ENCODE assay signal across 9 mouse cellular contexts in genomic region chr6:23129201-23129600, GRCm38 (mm10). TPM values are rescaled to one million over a fixed set of nuclear protein-coding genes. Genes with fewer than 3 reads are reported as not detected.
DNase-seq lines count a peak whose midpoint lies in the region; ATAC-seq lines count a peak whose summit lies in the region.
"Had no signal": no experiment of that assay in that cellular context is flagged by ENCODE, and none has a peak within 500 bp of the region (broad histone marks: within the 10 kb centered on the region; RNA-seq: fewer than 3 reads in every experiment).

No protein-coding gene starts in this region.

- no peaks in the 10 kb centered on the region for H3K36me3 ChIP-seq in kidney, embryonic 14.5 days (ENCODE audit: control insufficient read depth, insufficient read depth, low read length)
- H3K36me3 ChIP-seq: midbrain, embryonic 12.5 days had no signal

- H3K4me3 ChIP-seq in kidney, embryonic 14.5 days (ENCODE audit: low read length) = no peak overlapping the region
- H3K4me3 ChIP-seq: midbrain, embryonic 12.5 days had no signal

- no peaks in the 10 kb centered on the region; the same call in 1 of the 2 replicates for H3K27me3 ChIP-seq in kidney, embryonic 14.5 days (ENCODE audit: control insufficient read depth, insufficient read depth, low read length)

- H3K9me3 ChIP-seq in kidney, embryonic 14.5 days (ENCODE audit: control insufficient read depth, low read length) = no peaks in the 10 kb centered on the region
- H3K9me3 ChIP-seq: midbrain, embryonic 12.5 days had no signal

- no peaks in the 10 kb centered on the region for H3K4me1 ChIP-seq in kidney, embryonic 14.5 days (ENCODE audit: control insufficient read depth, insufficient read depth, low read length)

- no peak for ATAC-seq in kidney, embryonic 14.5 days (ENCODE audit: low FRiP score, low TSS enrichment)

- H3K4me2 ChIP-seq in kidney, embryonic 14.5 days (replicated peaks; ENCODE audit: low read depth, low read length) = no peak overlapping the region
- H3K4me2 ChIP-seq: midbrain, embryonic 12.5 days had no signal

- WGBS in kidney, embryonic 14.5 days = 81% methylated on average over 4 of the region's 4 CpGs

- DNase-seq in adrenal gland, adult 2 months = peak; percentile 19
- DNase-seq in adrenal gland, adult 8-10 months = no peak
- peak; percentile 66 to 77 for DNase-seq in kidney, adult 8-10 months
- DNase-seq in gastrocnemius, postnatal 25 days = peak; percentile 28
- peak; percentile 30 to 56 for DNase-seq in lung, adult 18-20 months
- DNase-seq in spleen, adult 18-20 months = no peak
- no peak for DNase-seq in urinary bladder, postnatal 4 days (ENCODE audit: low spot score in 2 of 2)

- no peak overlapping the region for H3K9ac ChIP-seq in kidney, embryonic 14.5 days (ENCODE audit: low read depth, low read length)
- H3K9ac ChIP-seq: midbrain, embryonic 12.5 days had no signal

- H3K27ac ChIP-seq in kidney, embryonic 14.5 days (ENCODE audit: low read depth, low read length) = no peak overlapping the region
- H3K27ac ChIP-seq: midbrain, embryonic 12.5 days had no signal

RNA-seq across cellular contexts. Expression of gene Aass, which starts 3.6 kb away (rescaled TPM):
- total RNA-seq in adrenal gland, adult 2 months (2021) = 1 to 10 TPM in 1 of 2 experiments, under 1 TPM in 1; 0.66 to 6.5 TPM
- 0.29 and 0.91 TPM in 2 replicates for polyA plus RNA-seq in adrenal gland, adult 2 months (2012; rRNA removed)
- total RNA-seq in adrenal gland, adult 8-10 months (2022) = 1 to 10 TPM; 1.1 to 1.8 (median 1.3) TPM
- 0.70 and 1.6 TPM in 2 replicates for polyA plus RNA-seq in kidney, embryonic 14.5 days (2014; fragmentation: Nextera tagmentation; extraction: Ambion mirVana)
- total RNA-seq in gastrocnemius, postnatal 25 days (2021) = under 1 TPM; 0.19 to 0.23 TPM

Comparison
In these comparisons a context has a peak if more than half of its experiments do, and no peak if none do; other contexts are left out.
1. DNase-seq: peak in adrenal gland, adult 2 months (single experiment), kidney, adult 8-10 months (2 of 2), gastrocnemius, postnatal 25 days (single experiment) and lung, adult 18-20 months (2 of 2); none in adrenal gland, adult 8-10 months (single experiment), spleen, adult 18-20 months (0 of 2) and urinary bladder, postnatal 4 days (0 of 2).